Mouse (Mus musculus) right cerebral cortex, adult 2 months (tissue): ENCODE results near the gene Sorbs2.
A peak's percentile ranks its signal among the peaks of the same experiment; 100 is the strongest.

Experiments
- DNase-seq, 2 experiments: peaks; one replicate each; pipeline ENCODE4 v3.0.0; 2021 to 2022; ENCODE audit warnings: low spot score in 2 of 2

Gene Sorbs2

DNA sequence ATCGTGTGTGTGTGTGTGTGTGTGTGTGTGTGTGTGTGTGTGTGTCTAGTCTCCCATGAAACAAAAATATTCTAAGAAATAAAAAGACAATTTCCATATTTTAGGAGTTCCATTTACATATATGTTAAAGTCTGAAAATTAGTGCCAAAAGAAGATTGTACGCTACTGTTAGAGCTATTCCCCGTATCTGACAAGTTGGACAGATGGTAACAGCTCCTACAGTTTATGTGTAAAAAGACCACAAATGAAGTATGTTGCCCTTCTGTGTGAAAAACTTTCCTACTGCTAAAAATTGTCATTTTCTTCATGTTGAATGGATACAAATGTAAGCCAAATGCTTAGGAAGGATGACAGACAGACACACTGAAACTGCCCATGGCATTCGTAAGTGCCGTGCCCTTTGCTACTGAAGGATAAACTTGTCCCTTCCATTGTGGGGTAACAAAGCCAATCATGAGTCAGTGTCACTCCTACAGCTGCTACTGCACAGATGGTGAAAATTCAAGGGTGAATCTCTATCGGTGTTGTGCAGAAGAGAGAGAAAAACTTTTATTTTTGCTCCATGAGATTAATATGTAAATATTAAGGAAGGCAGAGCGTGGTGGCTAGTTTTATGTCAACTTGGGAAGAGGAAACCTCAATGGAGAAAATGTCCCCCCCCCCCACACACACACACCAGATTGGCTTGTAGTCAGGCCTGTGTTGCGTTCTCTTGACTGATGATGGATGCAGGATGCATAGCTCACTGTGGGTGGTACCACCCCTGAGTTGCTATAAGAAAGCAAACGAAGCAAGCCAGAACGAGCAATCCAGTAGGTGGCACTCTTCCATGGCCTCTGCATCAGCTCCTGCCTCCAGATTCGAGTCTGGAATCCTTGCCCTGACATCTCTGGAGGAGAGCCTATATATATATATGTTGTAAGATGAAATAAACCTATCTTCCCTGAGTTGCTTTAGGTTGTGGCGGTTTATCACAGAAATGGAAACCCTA, 244.2 kb downstream of the Sorbs2 start:
- DNase-seq = no peak

DNA sequence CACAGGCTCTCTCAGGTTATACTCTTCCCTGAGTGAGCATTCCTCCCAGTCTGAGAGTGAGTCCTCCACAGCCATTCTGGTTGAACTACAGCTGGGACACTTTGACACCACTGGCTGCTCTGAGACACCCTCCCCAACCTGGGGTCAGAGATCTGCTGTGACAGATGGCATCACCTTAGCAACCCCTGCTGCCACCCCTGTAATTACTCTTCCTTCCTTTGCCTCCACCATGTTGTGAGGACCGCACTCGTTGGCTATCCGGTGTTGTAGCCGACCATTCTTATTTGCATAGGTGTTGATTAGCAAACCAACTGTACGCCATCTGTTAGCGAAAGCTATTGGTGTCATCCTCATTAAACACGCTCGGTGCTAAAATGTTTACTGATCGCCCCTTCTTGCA, 247.9 kb downstream of the Sorbs2 start:
- no peak for DNase-seq

DNA sequence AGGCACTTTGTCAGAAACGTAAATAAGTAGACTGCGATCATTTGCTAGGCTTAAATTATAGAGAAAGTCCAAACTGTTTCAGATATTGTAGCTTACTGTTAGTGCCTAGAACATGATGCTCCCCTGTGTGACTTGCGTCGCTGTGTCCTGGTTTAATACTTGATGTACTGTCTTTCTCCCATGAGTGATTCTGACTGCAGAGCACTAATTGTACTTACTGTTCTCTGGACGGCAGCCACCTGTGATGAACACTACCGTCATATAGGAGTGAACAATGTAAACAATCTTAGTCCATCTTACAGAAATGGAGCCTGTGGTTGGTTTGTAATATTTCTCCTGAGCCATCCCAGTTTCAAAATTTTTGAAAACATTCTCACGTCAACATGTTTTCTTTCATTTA, 248.4 kb downstream of the Sorbs2 start:
- no peak for DNase-seq

DNA sequence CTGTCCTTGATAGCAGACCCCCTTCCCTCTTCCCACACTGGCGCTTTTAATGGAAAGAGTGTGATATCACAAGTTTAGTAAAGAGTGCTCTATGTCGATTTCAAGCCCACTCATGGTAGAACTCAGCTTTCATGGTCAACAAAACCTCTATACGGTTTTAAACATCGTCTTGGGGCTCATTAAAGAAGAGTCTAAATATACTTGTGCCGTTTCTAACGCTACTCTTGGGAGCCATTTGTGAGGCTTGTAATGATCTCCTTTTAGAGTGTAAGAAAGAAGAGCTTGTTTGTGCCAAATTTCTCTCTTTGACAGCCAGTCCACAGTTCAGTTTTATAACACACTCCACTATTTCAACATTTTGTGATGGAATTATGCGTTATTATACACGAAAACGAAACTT, 253.0 kb downstream of the Sorbs2 start:
- DNase-seq = no peak

DNA sequence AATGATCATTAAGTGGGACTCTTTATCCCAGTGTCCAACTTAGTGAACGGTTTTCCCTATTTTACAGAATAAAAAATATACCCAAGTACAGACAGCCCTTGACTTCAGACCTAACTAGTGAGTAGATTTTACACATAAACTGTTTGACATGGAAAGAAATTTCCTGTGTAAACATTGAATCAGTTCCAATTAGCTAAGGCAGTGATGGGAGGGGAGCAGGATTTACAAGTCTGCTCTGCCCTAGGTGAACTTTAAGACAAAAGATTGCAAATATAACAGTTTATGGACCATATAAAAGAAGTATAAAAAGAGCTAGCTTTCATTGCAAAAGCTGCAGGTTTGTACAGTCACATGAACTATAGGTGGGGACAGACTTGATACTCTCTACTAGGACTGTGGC, 253.5 kb downstream of the Sorbs2 start:
- DNase-seq = no peak

DNA sequence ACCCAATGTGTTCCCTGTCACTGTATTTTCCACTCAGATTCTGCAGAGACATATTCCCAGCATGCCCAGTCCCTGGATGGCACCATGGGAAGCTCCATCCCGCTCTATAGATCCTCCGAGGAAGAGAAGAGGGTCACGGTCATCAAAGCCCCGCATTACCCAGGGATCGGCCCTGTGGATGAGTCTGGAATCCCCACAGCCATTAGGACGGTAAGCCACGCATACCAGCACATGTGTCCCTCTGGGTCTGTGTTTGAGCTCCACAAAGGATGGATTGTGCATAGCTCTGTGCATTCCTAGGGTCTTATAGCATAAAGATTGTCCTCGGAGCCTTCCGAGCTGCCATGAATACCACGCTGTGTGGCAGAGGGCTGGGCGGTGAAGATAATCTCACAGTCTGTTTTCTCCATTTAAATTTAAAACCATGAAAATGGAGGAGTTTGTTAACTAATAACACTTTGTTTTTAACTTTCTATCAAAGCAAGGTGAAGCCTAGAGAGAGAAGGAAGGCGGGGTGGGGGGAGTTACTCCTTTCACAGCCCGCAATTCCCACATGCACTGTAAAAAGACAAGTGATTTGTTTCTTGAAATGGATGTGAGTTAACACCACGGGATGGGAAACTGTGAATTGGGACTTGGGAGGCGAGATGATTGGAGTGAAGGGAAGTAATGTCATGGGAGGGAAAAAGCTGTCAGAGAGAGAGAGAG, 255.5 kb downstream of the Sorbs2 start:
- DNase-seq = no peak

DNA sequence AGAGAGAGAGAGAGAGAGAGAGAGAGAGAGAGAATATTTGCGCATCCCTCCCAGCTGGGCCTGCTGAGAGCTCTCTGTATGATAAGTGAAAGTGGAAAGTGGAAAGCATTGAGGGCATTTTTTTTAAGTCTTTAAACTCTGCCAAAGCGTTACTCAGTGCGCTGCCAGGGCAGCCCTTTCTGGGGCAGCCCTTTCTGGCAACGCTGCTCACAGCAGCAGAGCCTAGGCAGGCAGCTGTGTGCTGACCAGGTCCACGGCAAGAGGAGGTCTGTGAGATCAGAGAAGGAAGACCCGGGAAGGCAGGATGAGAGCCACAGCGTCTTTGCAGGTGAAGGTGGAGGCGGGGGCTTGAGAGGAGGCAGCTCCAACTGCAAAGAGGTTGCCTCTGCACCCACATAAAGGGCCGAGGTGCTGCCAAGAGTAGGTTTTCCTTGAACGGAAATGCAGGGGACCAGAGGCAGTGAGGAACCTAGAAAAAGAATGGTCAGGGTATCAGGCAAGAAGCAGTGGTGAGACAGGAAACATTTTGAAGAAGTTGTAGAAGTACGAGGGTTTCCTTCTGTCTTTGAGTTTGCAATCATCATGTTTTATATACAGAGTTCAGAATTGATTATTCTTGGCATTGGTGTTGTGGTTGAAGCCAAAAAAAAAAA, 256.2 kb downstream of the Sorbs2 start:
- no peak for DNase-seq

DNA sequence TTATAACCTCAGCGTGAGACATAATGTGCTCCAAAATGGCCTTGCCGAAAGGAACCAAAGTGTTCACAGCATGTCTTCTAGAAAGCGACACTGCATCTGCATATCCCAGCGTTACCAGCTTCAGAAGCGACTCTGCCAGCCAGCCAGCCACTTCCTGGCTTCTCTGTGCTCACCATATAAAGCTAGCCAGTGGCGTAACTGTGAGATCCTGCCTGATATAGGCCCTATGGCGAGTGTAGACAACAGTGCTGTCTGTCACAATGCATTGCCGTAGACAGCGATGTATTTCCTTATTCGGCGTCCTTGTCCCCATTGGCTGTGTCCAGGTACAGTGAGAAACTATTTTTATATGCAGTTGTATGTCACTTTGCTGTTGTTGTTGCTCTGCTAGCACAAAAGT, 258.6 kb downstream of the Sorbs2 start:
- no peak for DNase-seq

DNA sequence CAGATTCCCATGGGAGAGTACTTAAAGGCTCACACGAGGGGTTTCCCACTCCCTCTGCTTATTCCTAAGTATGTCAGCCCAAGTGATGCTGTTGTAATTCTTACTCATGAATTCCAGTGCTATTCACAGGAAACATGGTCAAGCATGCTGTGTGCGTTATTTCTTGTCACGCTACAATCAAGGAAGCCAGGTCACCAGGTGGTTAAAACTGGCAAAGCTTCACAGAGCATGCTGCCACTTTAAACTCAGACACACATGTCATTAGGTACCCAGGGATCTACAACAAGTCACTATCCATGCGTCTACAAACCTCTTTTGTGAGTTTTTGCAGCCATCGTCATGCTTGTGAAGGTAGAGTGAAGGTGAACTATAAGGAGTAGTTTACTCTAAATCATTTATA, 267.3 kb downstream of the Sorbs2 start:
- no peak for DNase-seq

DNA sequence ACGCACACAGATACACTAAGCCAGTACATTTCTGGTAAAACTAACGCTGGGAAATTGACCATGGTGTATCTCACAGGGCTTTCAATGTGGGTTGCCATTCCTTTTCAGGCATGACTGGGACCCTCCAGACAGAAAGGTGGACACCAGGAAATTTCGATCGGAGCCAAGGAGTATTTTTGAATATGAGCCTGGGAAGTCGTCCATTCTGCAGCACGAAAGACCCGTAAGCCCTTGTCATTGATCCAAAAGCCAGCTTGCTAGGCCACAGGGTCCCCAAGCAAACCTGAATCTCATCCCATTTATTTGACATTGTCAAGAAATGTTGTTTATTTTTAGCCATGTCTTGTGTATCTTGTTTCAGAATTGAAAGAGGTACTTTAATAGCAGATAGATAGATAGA, 267.9 kb downstream of the Sorbs2 start:
- no peak for DNase-seq

DNA sequence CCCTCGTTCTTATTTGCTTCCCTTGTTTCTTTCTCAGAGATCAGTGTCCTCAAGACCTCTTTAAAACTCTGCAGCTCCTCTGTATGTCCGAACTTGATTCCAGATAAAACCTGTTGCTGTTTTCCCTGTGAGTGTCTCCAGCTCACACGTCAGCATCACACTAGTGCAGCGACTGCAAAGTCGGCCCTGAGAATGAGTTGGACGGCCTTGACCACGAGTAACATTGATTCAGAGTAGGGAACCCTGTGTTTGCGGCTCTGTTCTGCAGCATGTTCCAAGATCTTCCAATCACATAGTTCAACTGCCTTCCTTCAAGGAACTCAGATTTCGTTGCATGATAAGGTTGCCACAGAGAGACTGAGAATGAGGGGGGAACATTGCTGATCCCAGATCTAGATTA, 268.8 kb downstream of the Sorbs2 start:
- DNase-seq = no peak

DNA sequence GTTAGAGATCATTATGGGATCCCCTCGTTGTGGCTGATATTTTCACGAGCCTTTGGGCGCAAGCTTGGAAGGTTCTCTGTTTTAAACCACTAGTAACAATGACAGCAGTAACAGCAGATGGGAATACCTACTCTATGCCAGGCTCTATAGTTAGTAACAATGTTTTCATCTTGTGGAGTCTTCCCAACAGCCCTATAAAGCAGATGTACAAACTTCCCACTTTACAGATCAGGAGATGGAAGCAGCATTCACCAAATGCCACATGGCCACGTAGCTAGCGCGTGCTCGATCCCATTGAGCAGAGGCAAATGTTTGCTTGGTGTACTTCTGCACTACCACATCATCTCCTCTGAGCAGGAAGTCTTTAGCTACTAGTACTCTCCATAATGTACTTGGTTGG, 269.4 kb downstream of the Sorbs2 start:
- DNase-seq = peak in 1 of 2 experiments; percentile 28

DNA sequence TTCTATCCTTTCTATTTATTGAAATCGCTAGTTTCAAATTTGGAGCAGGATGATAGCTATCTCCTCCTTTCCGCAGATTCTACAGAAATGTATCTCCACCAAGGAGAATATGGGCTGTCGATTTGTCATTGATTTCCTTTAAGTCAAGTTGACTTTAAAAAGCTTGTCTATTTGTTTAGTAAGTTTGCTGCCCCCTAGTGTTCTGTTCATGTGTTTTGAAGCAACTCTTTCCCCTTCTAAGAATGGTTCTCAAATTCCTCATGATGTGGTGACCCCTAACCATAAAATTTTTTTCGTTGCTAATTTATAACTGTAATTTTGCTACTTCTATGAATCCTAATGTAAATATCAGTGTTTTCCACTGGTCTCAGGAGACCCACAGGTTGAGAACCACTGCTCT, 273.0 kb downstream of the Sorbs2 start:
- DNase-seq = peak in 1 of 2 experiments; percentile 29

DNA sequence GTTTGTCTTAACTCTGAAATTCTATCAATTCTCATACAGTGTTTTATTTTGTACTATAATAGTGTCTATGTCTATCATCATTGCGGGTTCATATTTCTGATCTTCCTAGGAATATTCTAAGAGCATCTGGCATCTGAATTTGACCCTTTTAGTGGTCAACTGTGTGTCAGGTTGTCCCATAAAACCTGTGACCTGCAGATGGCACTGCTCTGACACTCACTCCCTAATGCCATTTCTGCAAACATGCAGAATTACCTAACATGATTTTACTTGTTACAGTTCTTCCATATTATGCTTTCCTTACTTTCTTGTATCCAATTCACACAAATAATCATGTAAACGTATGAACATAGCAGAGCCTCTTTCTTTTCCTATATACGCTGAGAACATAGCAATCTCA, 281.0 kb downstream of the Sorbs2 start:
- no peak for DNase-seq

DNA sequence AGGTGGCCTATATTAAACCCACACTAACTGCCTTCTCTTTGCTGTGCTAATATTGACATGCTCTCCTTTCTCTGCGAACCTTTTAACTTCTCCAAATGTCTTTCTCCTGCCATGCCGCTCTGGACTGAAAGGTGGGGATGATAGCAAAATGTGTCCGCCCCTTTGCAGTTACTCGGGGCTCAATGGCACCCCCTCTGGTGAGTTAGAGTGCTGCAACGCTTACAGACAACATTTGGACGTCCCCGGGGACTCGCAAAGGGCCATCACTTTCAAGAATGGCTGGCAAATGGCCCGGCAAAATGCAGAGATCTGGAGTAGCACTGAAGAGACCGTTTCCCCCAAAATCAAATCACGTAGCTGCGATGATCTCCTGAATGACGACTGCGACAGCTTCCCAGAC, 287.3 kb downstream of the Sorbs2 start:
- no peak for DNase-seq

DNA sequence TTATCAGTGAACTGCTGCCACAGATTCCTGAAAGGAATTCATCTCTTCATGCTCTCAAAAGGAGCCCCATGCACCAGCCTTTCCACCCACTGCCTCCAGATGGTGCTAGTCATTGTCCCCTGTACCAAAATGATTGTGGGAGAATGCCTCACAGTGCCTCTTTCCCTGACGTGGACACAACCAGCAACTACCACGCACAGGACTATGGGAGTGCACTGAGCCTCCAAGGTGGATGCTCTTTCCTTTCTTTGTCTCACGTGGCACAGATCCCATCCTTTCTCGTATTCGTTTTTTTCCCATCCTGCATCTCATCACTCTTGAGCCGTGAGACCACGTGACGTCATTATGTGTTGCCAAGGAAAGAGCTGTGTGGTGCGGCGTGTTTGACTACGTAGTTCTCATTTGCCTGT, 288.7 kb downstream of the Sorbs2 start:
- peak; percentile 80 to 83 for DNase-seq

DNA sequence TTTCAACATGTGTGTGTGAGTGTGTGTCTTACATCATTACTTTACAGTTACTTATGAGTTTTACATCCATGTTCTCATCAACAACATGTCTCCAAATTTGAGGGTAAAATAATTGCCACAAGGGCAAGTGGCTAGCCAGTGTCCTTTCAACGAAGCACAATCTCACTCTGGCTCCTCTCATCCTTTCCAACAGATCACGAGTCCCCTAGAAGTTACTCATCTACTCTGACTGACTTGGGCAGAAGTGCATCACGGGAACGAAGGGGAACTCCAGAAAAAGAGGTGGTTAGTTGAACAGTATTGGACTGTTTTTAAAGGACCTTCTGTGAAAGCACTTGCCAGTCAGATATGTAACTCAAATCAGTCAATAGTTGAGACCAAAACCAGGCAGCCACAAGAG, 291.9 kb downstream of the Sorbs2 start:
- DNase-seq = no peak

DNA sequence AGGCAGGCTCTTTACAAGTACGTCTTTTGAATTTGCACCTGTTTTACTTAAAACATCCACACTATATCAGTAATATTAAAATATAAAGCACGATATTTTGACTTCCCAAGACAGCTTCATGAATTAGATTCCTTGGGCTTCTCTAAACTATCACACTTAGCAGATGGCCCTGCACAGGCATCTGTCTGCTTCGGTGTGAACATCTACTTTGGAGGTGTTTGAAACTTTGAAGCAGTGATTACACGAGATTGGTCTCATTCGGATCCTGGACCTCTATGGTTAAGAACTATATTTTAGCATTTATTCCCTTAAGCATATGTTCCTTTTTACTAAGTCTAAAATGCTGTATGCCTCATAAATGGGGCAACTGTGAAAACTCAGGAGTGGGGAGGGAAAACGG, 301.0 kb downstream of the Sorbs2 start:
- no peak for DNase-seq

DNA sequence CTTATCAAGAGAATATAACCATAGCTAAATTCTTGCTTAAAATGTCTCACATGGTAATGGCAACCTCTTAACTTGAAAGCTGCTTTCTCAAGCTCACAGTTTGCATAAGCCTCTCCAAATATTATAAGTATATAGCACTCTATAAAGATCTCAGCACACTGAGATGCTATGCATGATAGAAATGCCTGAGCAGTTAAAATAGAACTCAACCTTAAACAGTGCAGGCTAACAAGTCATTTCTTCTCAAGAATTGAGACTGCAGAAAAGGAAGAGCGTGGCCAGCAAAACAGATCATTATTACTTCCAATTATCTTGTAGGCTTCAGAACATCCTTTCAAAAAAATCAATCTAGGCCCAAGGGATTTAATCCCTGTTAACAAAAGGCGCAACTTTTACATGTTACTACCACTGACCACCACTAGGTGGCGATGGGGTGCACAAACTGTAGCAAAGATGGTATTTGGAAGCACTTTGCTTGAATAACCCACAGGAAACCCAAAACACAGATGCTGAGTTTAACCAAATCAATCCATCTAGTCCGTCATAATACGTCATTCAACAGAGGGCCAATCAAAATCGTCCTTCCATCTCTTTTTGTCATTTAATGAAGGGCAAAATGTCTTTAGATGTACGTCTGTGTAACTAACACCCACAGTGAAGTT, 309.3 kb downstream of the Sorbs2 start:
- peak; percentile 71 for DNase-seq

DNA sequence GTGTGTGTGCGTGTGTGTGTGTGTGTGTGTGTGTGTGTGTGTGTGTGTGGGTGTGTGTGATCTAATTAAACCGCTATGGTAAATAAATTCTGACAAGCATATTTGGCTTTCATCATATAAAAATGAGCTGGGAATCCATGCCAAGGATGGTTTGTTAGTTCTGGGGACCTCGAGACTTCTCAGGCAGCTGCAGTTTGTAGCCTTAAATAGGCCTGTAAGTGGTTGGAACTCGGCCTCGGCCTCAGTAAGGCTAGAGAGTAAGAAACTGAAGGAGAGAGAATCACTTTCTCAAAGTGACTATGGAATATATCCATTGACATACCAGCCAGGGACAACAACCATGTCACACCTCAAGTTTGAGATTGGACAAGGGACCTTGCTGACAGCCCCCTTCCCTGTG, 314.1 kb downstream of the Sorbs2 start:
- no peak for DNase-seq

DNA sequence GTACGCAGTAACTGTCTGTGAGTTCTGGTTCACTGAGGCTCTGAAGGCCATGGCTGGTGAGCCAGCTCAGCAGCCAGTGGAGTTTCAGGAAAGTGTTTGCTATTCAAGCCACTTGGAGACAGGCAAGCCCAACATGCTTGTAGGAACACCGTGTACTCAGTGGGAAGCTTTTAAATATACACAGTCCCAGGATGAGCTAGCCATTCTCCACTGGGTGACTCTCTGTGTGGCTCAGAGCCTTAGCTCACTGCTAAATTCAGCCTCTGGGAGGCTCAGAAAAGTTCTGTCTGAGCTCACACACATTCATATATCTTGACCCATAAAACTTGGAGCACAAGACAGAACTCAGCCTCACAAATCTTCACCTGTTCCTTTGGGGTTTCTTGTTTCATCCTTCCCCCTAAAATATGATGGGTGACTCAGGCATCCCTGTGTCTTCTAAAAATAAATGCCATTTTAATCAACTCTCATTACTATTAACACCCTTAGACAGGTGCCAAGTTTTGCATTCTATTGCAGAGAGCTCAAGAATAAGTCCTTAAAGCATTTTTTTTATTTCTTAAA, 322.5 kb downstream of the Sorbs2 start:
- no peak for DNase-seq

DNA sequence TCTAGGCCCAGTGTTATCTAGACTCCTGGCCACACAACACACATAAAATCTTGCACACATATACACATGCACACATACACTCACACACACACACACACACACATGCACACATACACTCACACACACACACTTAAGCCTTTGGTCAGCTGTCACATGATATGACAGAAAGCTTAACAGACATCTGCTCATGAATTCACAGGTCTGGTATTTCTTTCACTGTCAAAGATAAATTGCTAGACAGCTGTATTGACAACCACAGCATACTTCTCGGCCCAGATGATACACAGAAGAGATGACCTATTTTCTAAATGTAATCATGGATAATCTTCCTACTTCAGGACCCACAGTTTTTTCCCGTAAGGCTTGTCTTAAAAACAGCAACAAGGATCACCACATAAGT, 326.3 kb downstream of the Sorbs2 start:
- no peak for DNase-seq
